Mouse (Mus musculus) midbrain, embryonic 15.5 days (tissue): Measurements from ENCODE around the gene Cdca4. TPM values are rescaled to one million over a fixed set of nuclear protein-coding genes. Genes with fewer than 3 reads are reported as not detected.

ENCODE experiments used
- ATAC-seq: fragments of 200-750 bp; cut with Nextera tagmentation; replicated peaks from 2 replicates; pipeline ENCODE4 v1.8.0; 2017; ENCODE audit warnings: moderate TSS enrichment
- H3K27ac ChIP-seq: fragments of 300-500 bp; sonication (generic); 2 replicates; pipeline ENCODE4 v1.5.1; 2015; ENCODE audit warnings: mild to moderate bottlenecking, inconsistent platforms
- H3K27me3 ChIP-seq: fragments of 300-500 bp; sonication (generic); replicated peaks from 2 replicates; pipeline ENCODE4 v1.6.1; 2015; ENCODE audit warnings: inconsistent platforms
- H3K36me3 ChIP-seq: fragments of 300-500 bp; sonication (generic); replicated peaks from 2 replicates; pipeline ENCODE4 v1.6.1; 2015; ENCODE audit warnings: inconsistent platforms
- H3K4me1 ChIP-seq: fragments of 300-500 bp; sonication (generic); 2 replicates; pipeline ENCODE4 v1.6.1; 2015; ENCODE audit warnings: inconsistent platforms
- H3K4me2 ChIP-seq: fragments of 300-500 bp; sonication (generic); 2 replicates; pipeline ENCODE4 v1.6.1; 2015; ENCODE audit warnings: inconsistent platforms, mild to moderate bottlenecking, moderate library complexity
- H3K4me3 ChIP-seq: fragments of 300-500 bp; sonication (generic); 2 replicates; pipeline ENCODE4 v1.5.1; 2015; ENCODE audit warnings: mild to moderate bottlenecking, inconsistent platforms
- H3K9ac ChIP-seq: fragments of 300-500 bp; sonication (generic); 2 replicates; pipeline ENCODE4 v1.6.1; 2015; ENCODE audit warnings: mild to moderate bottlenecking, inconsistent platforms
- H3K9me3 ChIP-seq: fragments of 300-500 bp; sonication (generic); 2 replicates; pipeline ENCODE4 v1.6.1; 2016; ENCODE audit warnings: inconsistent platforms
- WGBS: fragments of 180-500 bp; shearing (Covaris S2); methylation state at CpG from one replicate; pipeline ENCODE4 v1.1.7; 2015; ENCODE audit warnings: mixed read lengths; 5-methylcytosine and 5-hydroxymethylcytosine counted together
- polyA plus RNA-seq: library from polyadenylated mRNA; unstranded; fragments of >200 nt; fragmentation: Nextera tagmentation; extraction: Ambion mirVana; gene quantifications from 2 replicates; pipeline ENCODE4 v1.2.1, GENCODE M21; 2015

The Cdca4 gene
- polyA plus RNA-seq, 1 experiment from 2014 or later, result 44.1 TPM

GRCm38 (mm10) chr12:112868178-112869087 lies 39.2 kb upstream of the Cdca4 start, which contains the start of gene Gpr132:
Gene Gpr132 (minus strand): TSS chr12:112868228.
- 70% methylated on average over 13 of the region's 13 CpGs for WGBS
- H3K36me3 ChIP-seq, result no peaks in the 10 kb centered on the region
- ATAC-seq, result no peak
- no peak within 1 kb of the TSS for H3K9ac ChIP-seq
- peaks cover 7% of the 10 kb centered on the region; the same call in 1 of the 2 replicates for H3K27me3 ChIP-seq
- H3K9me3 ChIP-seq, result no peaks in the 10 kb centered on the region
- H3K4me1 ChIP-seq, result peaks cover 6% of the 10 kb centered on the region; the same call in 1 of the 2 replicates
- no peak within 1 kb of the TSS for H3K27ac ChIP-seq
- H3K4me2 ChIP-seq, result no peak within 1 kb of the TSS
- no peak within 1 kb of the TSS for H3K4me3 ChIP-seq

- H3K9me3 ChIP-seq, result no peaks in the 10 kb centered on the region
- H3K27ac ChIP-seq, result no peak overlapping the region
- no peak overlapping the region for H3K4me3 ChIP-seq
- H3K9ac ChIP-seq, result no peak overlapping the region
- H3K4me2 ChIP-seq, result no peak overlapping the region
- H3K27me3 ChIP-seq, result 0 out of 2 replicates have a peak, but pooled peaks cover 3% of the 10 kb centered on the region
- WGBS, result 88% methylated on average over 7 of the region's 7 CpGs
- no peak for ATAC-seq
- no peaks in the 10 kb centered on the region for H3K36me3 ChIP-seq
- H3K4me1 ChIP-seq, result peaks cover 4% of the 10 kb centered on the region; the same call in 1 of the 2 replicates
Measured at GRCm38 (mm10) chr12:112867106-112867674, 38.0 kb upstream of the Cdca4 start.

GRCm38 (mm10) chr12:112866467-112867080 lies 37.4 kb upstream of the Cdca4 start:
- no peaks in the 10 kb centered on the region for H3K36me3 ChIP-seq
- H3K9me3 ChIP-seq, result no peaks in the 10 kb centered on the region
- peaks cover 4% of the 10 kb centered on the region; the same call in 1 of the 2 replicates for H3K4me1 ChIP-seq
- H3K27ac ChIP-seq, result no peak overlapping the region
- H3K4me2 ChIP-seq, result no peak overlapping the region
- WGBS, result 74% methylated on average over 8 of the region's 8 CpGs
- no peak overlapping the region for H3K9ac ChIP-seq
- H3K4me3 ChIP-seq, result no peak overlapping the region
- no peaks in the 10 kb centered on the region for H3K27me3 ChIP-seq
- no peak for ATAC-seq

- H3K4me2 ChIP-seq, result no peak overlapping the region
- no peaks in the 10 kb centered on the region for H3K9me3 ChIP-seq
- H3K27ac ChIP-seq, result no peak overlapping the region
- no peak overlapping the region for H3K4me3 ChIP-seq
- peaks cover 3% of the 10 kb centered on the region; the same call in 1 of the 2 replicates for H3K4me1 ChIP-seq
- no peak for ATAC-seq
- no peaks in the 10 kb centered on the region for H3K36me3 ChIP-seq
- H3K27me3 ChIP-seq, result no peaks in the 10 kb centered on the region
- no peak overlapping the region for H3K9ac ChIP-seq
- 89% methylated on average over 7 of the region's 7 CpGs for WGBS
Measured at GRCm38 (mm10) chr12:112864804-112865203, 35.6 kb upstream of the Cdca4 start.

GRCm38 (mm10) chr12:112861911-112862321 lies 32.7 kb upstream of the Cdca4 start:
- 66% methylated on average over 9 of the region's 9 CpGs for WGBS
- no peaks in the 10 kb centered on the region for H3K4me1 ChIP-seq
- ATAC-seq, result no peak
- H3K36me3 ChIP-seq, result no peaks in the 10 kb centered on the region
- H3K27me3 ChIP-seq, result no peaks in the 10 kb centered on the region
- no peak overlapping the region for H3K4me3 ChIP-seq
- no peak overlapping the region for H3K27ac ChIP-seq
- no peaks in the 10 kb centered on the region for H3K9me3 ChIP-seq
- H3K9ac ChIP-seq, result no peak overlapping the region
- no peak overlapping the region for H3K4me2 ChIP-seq

- Histone ChIP-seq H3K27me3 (no peaks in the 10 kb centered on the region), H3K27ac (no peak overlapping the region), H3K4me3 (no peak overlapping the region), H3K4me2 (no peak overlapping the region), H3K4me1 (no peaks in the 10 kb centered on the region), H3K9ac (no peak overlapping the region), H3K9me3 (no peaks in the 10 kb centered on the region), H3K36me3 (no peaks in the 10 kb centered on the region)
- no peak for ATAC-seq
- 75% methylated on average over 7 of the region's 7 CpGs for WGBS
Measured at GRCm38 (mm10) chr12:112860765-112861164, 31.5 kb upstream of the Cdca4 start.

GRCm38 (mm10) chr12:112859930-112860329 lies 30.7 kb upstream of the Cdca4 start:
- ATAC-seq, result no peak
- no peak overlapping the region for H3K4me2 ChIP-seq
- H3K27ac ChIP-seq, result no peak overlapping the region
- WGBS, result 81% methylated on average over 8 of the region's 8 CpGs
- no peak overlapping the region for H3K4me3 ChIP-seq
- H3K27me3 ChIP-seq, result no peaks in the 10 kb centered on the region
- H3K36me3 ChIP-seq, result no peaks in the 10 kb centered on the region
- no peaks in the 10 kb centered on the region for H3K9me3 ChIP-seq
- H3K4me1 ChIP-seq, result no peaks in the 10 kb centered on the region
- no peak overlapping the region for H3K9ac ChIP-seq

GRCm38 (mm10) chr12:112858581-112859336 lies 29.5 kb upstream of the Cdca4 start:
- H3K36me3 ChIP-seq, result no peaks in the 10 kb centered on the region
- no peaks in the 10 kb centered on the region for H3K9me3 ChIP-seq
- no peak overlapping the region for H3K27ac ChIP-seq
- ATAC-seq, result no peak
- H3K27me3 ChIP-seq, result no peaks in the 10 kb centered on the region
- no peaks in the 10 kb centered on the region for H3K4me1 ChIP-seq
- H3K4me2 ChIP-seq, result no peak overlapping the region
- no peak overlapping the region for H3K9ac ChIP-seq
- WGBS, result 86% methylated on average over 9 of the region's 9 CpGs
- H3K4me3 ChIP-seq, result no peak overlapping the region

- Histone ChIP-seq H3K9me3 (no peaks in the 10 kb centered on the region), H3K4me1 (no peaks in the 10 kb centered on the region), H3K27me3 (no peaks in the 10 kb centered on the region), H3K27ac (no peak overlapping the region), H3K4me2 (no peak overlapping the region), H3K9ac (no peak overlapping the region), H3K36me3 (no peaks in the 10 kb centered on the region), H3K4me3 (no peak overlapping the region)
- WGBS, result 74% methylated on average over 9 of the region's 9 CpGs
- ATAC-seq, result no peak
Measured at GRCm38 (mm10) chr12:112857021-112857925, 28.1 kb upstream of the Cdca4 start.

GRCm38 (mm10) chr12:112856338-112856737 lies 27.1 kb upstream of the Cdca4 start:
- H3K9ac ChIP-seq, result no peak overlapping the region
- no peak overlapping the region for H3K4me3 ChIP-seq
- ATAC-seq, result no peak
- H3K9me3 ChIP-seq, result no peaks in the 10 kb centered on the region
- H3K27ac ChIP-seq, result no peak overlapping the region
- H3K36me3 ChIP-seq, result no peaks in the 10 kb centered on the region
- H3K4me1 ChIP-seq, result no peaks in the 10 kb centered on the region
- WGBS, result 78% methylated on average over 3 of the region's 3 CpGs
- no peak overlapping the region for H3K4me2 ChIP-seq
- no peaks in the 10 kb centered on the region for H3K27me3 ChIP-seq

GRCm38 (mm10) chr12:112854610-112855333 lies 25.5 kb upstream of the Cdca4 start:
- Histone ChIP-seq H3K27me3 (no peaks in the 10 kb centered on the region), H3K4me2 (no peak overlapping the region), H3K4me1 (no peaks in the 10 kb centered on the region), H3K27ac (no peak overlapping the region), H3K4me3 (no peak overlapping the region), H3K36me3 (no peaks in the 10 kb centered on the region), H3K9ac (no peak overlapping the region), H3K9me3 (no peaks in the 10 kb centered on the region)
- ATAC-seq, result no peak
- WGBS, result 77% methylated on average over 7 of the region's 7 CpGs
